Mouse (Mus musculus): ENCODE measurements around the gene Fbxw21. TPM values are rescaled to one million over a fixed set of nuclear protein-coding genes. Genes with fewer than 3 reads are reported as not detected.

Fbxw21 gene
- polyA plus RNA-seq, 1 experiment from 2014 or later, result not detected

DNA sequence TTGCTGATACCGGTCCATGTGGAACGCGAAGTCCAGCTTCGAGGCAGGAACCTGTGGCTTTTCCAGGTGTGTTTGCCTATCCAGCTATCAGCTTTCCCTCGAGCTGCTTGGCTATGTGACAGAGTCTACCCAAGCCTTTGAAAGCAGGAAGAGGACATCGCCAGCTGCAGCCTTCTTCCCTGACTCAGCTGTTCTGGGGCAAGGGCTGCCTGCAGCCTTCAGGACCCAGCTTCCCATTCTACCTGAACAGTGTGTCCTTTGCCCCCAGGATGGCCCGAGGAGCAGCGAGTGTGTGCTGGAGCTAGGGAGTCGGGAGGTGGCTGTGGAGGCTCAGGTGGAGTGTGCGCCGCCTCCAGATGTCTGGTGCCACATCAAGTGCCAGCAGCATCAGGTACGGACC lies 56.2 kb downstream of the Fbxw21 start:
- Histone ChIP-seq H3K4me3 (no peak overlapping the region), H3K27ac (no peak overlapping the region), H3K4me1 (peaks cover 28% of the 10 kb centered on the region), H3K36me3 (peaks cover 100% of the 10 kb centered on the region), H3K9me3 (replicated peaks) (no peaks in the 10 kb centered on the region), H3K27me3 (ENCODE audit: low read depth, poor library complexity, severe bottlenecking) (0 out of 2 replicates have a peak, but pooled peaks cover 5% of the 10 kb centered on the region)
- DNase-seq (ENCODE audit: low spot score), result no peak
- WGBS, result 93% methylated on average over 12 of the region's 12 CpGs

DNA sequence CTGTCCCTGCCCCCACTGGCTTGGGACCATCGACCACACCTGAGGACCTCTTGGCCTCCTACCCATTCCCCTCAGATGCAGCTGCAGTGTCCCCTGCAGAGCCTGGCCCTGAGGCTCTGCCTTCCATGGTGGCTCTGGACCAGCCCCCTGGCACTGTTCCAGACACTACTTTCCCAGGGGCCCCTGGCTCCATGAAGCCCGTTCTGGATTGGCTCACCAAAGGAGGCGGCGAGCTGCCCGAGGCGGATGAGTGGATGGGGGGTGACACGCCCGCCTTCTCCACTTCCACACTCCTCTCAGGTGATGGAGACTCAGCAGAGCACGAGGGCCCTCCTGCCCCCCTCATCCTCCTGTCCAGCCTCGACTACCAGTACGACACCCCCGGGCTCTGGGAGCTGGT lies 56.8 kb downstream of the Fbxw21 start:
- 83% methylated on average over 12 of the region's 12 CpGs for WGBS
- H3K36me3 ChIP-seq, result peaks cover 100% of the 10 kb centered on the region
- H3K27me3 ChIP-seq (ENCODE audit: low read depth, poor library complexity, severe bottlenecking), result 0 out of 2 replicates have a peak, but pooled peaks cover 5% of the 10 kb centered on the region
- H3K27ac ChIP-seq, result no peak overlapping the region
- DNase-seq (ENCODE audit: low spot score), result no peak
- peaks cover 28% of the 10 kb centered on the region for H3K4me1 ChIP-seq
- H3K4me3 ChIP-seq, result no peak overlapping the region
- no peaks in the 10 kb centered on the region for H3K9me3 ChIP-seq (replicated peaks)

DNA sequence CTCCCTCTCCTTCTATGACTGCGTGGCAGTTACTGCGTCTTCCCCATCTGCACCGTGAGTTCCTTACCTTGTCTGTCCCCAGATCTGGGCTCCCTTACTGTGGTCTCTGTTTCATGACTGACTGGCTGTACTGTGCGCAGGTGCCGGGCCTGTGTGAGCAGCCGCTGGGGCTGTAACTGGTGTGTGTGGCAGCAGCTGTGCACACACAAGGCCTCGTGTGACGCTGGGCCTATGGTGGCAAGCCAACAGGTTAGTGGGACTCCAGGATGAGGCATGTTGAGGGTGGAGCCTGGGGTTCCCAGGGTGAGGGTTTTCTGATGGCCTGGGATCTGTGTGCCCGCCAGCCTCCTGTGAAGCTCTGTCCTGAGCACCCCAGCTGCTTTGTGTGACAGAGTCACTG lies 57.8 kb downstream of the Fbxw21 start:
- WGBS, result 94% methylated on average over 9 of the region's 9 CpGs
- Histone ChIP-seq H3K36me3 (peaks cover 100% of the 10 kb centered on the region), H3K4me3 (no peak overlapping the region), H3K27me3 (ENCODE audit: low read depth, poor library complexity, severe bottlenecking) (no peaks in the 10 kb centered on the region), H3K27ac (no peak overlapping the region), H3K9me3 (replicated peaks) (no peaks in the 10 kb centered on the region), H3K4me1 (peaks cover 30% of the 10 kb centered on the region)
- DNase-seq (ENCODE audit: low spot score), result no peak

DNA sequence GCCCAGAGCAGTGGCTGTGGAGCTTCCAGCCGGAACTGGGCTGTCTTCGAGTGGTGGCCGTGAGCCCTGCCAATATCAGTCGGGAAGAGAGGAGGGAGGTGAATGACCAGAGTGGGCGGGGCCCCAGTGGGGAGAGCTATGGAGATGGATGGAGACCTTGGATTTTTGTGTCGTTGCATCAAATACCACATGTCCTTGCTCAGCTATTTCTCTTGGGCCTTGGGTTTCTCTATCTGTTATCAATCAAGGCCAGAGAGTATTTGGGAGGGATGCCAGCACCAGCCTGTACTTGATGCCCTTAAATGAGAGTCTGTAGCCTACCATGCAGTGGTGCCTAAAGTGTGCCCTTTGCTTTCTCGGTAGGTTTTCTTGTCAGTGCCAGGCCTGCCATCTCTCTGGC lies 58.6 kb downstream of the Fbxw21 start:
- Histone ChIP-seq H3K4me1 (peaks cover 39% of the 10 kb centered on the region), H3K36me3 (peaks cover 98% of the 10 kb centered on the region), H3K27ac (no peak overlapping the region), H3K27me3 (ENCODE audit: low read depth, poor library complexity, severe bottlenecking) (no peaks in the 10 kb centered on the region), H3K9me3 (replicated peaks) (no peaks in the 10 kb centered on the region), H3K4me3 (no peak overlapping the region)
- DNase-seq (ENCODE audit: low spot score), result no peak
- WGBS, result 85% methylated on average over 7 of the region's 7 CpGs

DNA sequence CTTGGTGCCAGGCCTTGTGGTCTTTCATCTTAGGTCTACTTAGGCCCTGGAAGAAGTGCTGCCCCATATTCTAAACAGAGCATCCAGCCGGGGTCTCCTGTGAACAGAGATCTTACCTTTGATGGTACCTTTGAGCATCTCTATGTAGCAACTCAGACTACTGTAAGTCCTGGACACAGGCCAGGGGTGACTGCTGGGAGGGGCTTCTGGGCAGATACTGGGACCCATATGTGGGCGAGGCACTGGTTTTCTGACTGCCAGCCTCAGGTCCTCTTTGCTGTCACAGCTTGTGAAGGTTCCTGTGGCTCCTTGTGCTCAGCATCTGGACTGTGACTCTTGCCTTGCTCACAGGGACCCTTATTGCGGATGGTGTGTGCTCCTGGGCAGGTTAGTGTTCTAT lies 59.3 kb downstream of the Fbxw21 start:
- peaks cover 93% of the 10 kb centered on the region for H3K36me3 ChIP-seq
- no peak overlapping the region for H3K27ac ChIP-seq
- H3K4me3 ChIP-seq, result no peak overlapping the region
- 94% methylated on average over 3 of the region's 3 CpGs for WGBS
- H3K27me3 ChIP-seq (ENCODE audit: low read depth, poor library complexity, severe bottlenecking), result no peaks in the 10 kb centered on the region
- no peak for DNase-seq (ENCODE audit: low spot score)
- no peaks in the 10 kb centered on the region for H3K9me3 ChIP-seq (replicated peaks)
- peaks cover 41% of the 10 kb centered on the region for H3K4me1 ChIP-seq

DNA sequence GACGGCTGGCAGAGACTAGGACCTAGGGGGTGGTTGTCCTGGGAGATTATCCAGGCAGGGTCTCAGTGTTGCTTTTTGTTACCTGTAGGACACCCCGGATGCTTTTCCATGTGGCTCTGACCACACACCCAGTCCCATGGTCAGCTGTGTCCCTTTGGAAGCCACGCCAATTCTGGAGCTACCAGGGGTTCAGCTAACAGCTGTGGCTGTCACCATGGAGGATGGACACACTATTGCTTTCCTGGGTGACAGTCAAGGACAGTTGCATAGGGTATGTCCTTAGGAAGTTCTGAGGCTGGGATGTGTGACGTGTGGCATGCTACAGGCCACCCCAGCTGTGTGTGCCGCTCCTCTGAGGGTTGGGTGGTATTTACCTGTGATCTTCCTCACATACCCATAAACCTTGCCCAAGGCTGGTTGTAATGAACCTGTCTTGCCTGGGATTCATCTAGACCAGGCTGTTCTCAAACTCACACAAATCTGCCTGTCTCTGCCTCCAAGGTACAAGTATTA lies 59.9 kb downstream of the Fbxw21 start:
- H3K4me3 ChIP-seq, result no peak overlapping the region
- H3K36me3 ChIP-seq, result peaks cover 87% of the 10 kb centered on the region
- H3K4me1 ChIP-seq, result peaks cover 41% of the 10 kb centered on the region
- no peak overlapping the region for H3K27ac ChIP-seq
- no peaks in the 10 kb centered on the region for H3K9me3 ChIP-seq (replicated peaks)
- no peak for DNase-seq (ENCODE audit: low spot score)
- WGBS, result 97% methylated on average over 5 of the region's 5 CpGs
- no peaks in the 10 kb centered on the region for H3K27me3 ChIP-seq (ENCODE audit: low read depth, poor library complexity, severe bottlenecking)

DNA sequence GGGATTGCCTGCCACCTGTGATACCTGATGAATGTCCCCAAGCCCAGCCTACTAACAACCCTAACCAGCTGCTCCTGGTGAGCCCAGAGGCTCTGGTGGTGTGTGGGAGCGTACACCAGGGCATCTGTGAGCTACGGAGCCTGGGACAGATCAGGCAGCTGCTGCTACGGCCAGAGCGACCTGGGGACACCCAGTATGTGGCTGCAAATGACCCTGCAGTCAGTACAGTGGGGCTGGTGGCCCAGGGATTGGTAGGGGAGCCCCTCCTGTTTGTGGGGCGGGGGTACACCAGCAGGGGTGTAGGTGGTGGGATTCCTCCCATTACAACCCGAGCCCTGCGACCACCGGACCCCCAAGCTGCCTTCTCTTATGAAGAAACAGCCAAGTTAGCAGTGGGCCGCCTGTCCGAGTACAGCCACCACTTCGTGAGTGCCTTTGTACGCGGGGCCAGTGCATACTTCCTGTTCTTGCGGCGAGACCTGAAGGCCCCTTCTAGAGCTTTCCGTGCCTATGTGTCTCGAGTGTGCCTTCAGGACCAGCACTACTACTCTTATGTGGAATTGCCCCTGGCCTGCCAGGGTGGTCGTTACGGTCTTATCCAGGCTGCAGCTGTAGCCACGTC lies 61.4 kb downstream of the Fbxw21 start:
- 89% methylated on average over 20 of the region's 20 CpGs for WGBS
- Histone ChIP-seq H3K9me3 (replicated peaks) (no peaks in the 10 kb centered on the region), H3K4me3 (no peak overlapping the region), H3K36me3 (peaks cover 71% of the 10 kb centered on the region), H3K27me3 (ENCODE audit: low read depth, poor library complexity, severe bottlenecking) (no peaks in the 10 kb centered on the region), H3K27ac (no peak overlapping the region), H3K4me1 (peaks cover 43% of the 10 kb centered on the region)
- no peak for DNase-seq (ENCODE audit: low spot score)

DNA sequence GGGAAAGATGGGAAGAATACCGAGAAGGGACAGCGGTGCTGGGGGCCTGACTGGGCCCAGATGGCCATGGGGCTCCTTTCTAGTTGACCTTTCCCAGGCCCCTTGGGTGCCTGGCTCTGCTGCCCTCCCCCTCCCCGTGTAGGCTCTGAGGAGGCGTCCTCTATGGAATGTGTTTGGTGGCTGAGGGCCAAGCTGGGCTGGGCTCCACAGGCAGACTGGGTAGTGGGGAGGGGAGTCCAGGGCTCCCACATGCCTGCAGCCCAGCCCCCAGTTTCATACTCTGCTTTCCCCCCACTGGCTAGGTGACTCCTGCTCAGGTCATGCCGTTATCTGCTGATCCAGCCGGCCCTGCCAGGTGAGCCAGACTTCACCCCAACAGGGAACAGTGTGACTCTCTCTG lies 62.9 kb downstream of the Fbxw21 start:
- H3K9me3 ChIP-seq (replicated peaks), result no peaks in the 10 kb centered on the region
- no peak overlapping the region for H3K4me3 ChIP-seq
- H3K27ac ChIP-seq, result peak overlapping the region; percentile 16; the same call in 1 of the 2 replicates
- no peak for DNase-seq (ENCODE audit: low spot score)
- 74% methylated on average over 6 of the region's 6 CpGs for WGBS
- H3K27me3 ChIP-seq (ENCODE audit: low read depth, poor library complexity, severe bottlenecking), result no peaks in the 10 kb centered on the region
- peaks cover 57% of the 10 kb centered on the region for H3K36me3 ChIP-seq
- peaks cover 45% of the 10 kb centered on the region for H3K4me1 ChIP-seq

DNA sequence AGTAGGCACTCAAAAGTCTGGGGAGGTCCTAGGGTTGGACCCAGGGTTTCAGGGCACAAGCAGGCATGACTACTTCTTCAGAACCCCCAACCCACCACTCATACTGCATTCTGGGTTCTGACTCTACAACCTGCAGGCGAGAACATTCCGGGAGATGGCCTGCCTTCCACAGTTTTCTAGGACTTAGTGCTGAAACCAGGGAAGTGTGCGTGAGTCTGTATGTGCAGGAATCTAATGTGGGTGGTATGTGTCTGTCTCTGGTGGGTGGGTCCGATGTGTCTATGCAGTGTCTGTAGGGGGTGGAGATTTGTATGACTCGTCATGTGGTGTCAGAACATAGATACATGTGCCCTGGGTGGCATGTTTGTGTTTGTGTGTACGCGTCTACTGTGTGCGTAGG lies 63.5 kb downstream of the Fbxw21 start:
- H3K4me3 ChIP-seq, result no peak overlapping the region
- H3K4me1 ChIP-seq, result peaks cover 48% of the 10 kb centered on the region
- no peak for DNase-seq (ENCODE audit: low spot score)

DNA sequence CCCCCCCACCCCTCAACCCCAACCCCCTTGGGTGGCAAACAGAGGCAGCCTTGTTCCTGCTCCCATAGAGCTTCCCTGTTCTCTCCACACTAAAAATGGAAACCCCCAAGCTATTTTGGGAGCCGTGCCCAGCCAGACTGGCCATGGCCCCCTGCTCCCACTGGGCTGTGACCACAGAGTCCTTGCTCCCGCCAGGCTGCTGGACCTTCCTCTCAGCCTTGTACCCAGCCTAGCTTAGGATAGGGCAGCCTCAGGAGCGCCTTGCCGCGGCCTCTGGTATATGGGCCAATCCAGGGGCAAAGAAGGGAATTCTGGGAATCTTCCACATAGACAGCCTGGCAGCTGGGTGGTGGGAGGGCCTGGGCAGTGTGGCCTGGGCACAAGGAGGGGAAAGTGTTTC lies 64.0 kb downstream of the Fbxw21 start:
- Histone ChIP-seq H3K36me3 (peaks cover 48% of the 10 kb centered on the region), H3K9me3 (replicated peaks) (no peaks in the 10 kb centered on the region), H3K27ac (peak overlapping the region; percentile 100), H3K4me3 (peak overlapping the region; percentile 81; the same call in 1 of the 2 replicates), H3K4me1 (peaks cover 53% of the 10 kb centered on the region), H3K27me3 (ENCODE audit: low read depth, poor library complexity, severe bottlenecking) (no peaks in the 10 kb centered on the region)
- DNase-seq (ENCODE audit: low spot score), result no peak
- 82% methylated on average over 5 of the region's 5 CpGs for WGBS

More for the DNA sequence above, 63.5 kb downstream of the Fbxw21 start:
- Histone ChIP-seq H3K27me3 (ENCODE audit: low read depth, poor library complexity, severe bottlenecking) (no peaks in the 10 kb centered on the region), H3K36me3 (peaks cover 51% of the 10 kb centered on the region), H3K9me3 (replicated peaks) (no peaks in the 10 kb centered on the region), H3K27ac (peak overlapping the region; percentile 100; the same call in 1 of the 2 replicates)
- WGBS, result 93% methylated on average over 8 of the region's 8 CpGs

DNA sequence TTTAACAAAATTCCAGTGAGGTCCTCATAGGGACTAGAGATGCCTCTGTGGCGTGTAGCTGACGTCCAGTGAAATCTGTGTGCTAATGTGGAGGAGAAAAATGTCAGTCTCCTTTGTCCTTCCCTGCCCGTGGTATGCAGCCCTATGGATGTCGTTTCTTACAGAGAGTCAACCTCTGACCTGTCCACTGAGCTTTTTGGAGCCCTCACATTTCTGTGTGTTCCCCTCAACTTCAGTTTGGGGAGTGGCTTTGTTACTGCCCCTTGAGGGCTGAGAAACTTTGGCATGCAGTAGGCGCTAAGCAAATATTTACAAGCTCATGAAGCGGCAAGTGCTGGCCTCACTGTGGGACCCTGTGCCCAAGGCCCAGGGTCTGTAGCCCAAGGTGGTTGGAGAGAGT lies 64.5 kb downstream of the Fbxw21 start:
- Histone ChIP-seq H3K27ac (peak overlapping the region; percentile 100), H3K36me3 (peaks cover 46% of the 10 kb centered on the region), H3K4me3 (peak overlapping the region; percentile 81), H3K9me3 (replicated peaks) (no peaks in the 10 kb centered on the region), H3K27me3 (ENCODE audit: low read depth, poor library complexity, severe bottlenecking) (no peaks in the 10 kb centered on the region), H3K4me1 (peaks cover 58% of the 10 kb centered on the region)
- 63% methylated on average over 6 of the region's 6 CpGs for whole genome bisulfite sequencing
- DNase-seq (ENCODE audit: low spot score), result no peak

DNA sequence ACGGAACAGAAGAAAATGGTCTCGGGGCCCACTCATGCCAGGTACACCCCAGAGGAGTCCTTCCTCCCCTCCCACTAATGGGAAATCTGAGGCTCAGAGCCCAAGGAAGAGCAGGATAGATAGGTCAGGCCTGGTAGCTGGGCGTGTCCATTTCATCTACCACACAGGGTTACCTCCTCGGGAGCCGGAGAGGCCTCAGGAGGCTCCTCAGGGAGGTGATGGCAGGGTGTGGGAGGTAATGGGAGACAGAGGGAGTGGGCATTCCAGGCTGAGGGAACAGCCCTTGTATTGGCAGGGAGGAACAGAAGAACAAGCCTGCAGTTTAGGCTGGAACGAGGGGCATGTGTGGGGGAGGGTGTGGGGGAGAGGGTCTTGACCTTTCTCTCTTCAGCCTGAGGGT lies 65.0 kb downstream of the Fbxw21 start:
- Histone ChIP-seq H3K4me1 (peaks cover 58% of the 10 kb centered on the region), H3K27ac (peak overlapping the region; percentile 100), H3K27me3 (ENCODE audit: low read depth, poor library complexity, severe bottlenecking) (no peaks in the 10 kb centered on the region), H3K36me3 (peaks cover 45% of the 10 kb centered on the region), H3K9me3 (replicated peaks) (no peaks in the 10 kb centered on the region), H3K4me3 (peak overlapping the region; percentile 81)
- 44% methylated on average over 6 of the region's 6 CpGs for WGBS
- DNase-seq (ENCODE audit: low spot score), result no peak

DNA sequence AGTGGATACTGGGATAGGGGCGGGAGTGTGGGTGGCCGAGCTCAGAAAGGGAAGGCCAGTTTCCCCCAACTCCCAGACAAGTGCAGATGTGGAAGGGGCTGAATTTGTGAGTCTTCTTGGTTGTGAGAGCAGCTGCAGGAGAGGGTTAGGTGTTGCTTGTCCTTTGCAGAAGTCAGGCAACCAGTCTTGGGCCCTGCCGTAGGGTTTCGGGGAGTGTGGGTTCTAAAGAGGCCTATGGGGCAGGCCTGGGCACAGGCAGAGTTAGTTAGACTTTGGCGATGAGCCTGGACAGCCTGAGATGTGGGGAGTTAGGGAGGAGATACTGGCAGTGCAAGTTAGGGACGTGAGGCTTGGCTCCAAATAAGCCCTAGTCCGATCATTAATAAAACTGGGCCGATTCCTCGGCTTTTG lies 65.6 kb downstream of the Fbxw21 start:
- DNase-seq (ENCODE audit: low spot score), result peak; percentile 57
- H3K4me1 ChIP-seq, result peaks cover 58% of the 10 kb centered on the region
- H3K4me3 ChIP-seq, result peak overlapping the region; percentile 81
- H3K9me3 ChIP-seq (replicated peaks), result no peaks in the 10 kb centered on the region
- peak overlapping the region; percentile 100 for H3K27ac ChIP-seq
- peaks cover 45% of the 10 kb centered on the region for H3K36me3 ChIP-seq
- WGBS, result 33% methylated on average over 9 of the region's 9 CpGs
- H3K27me3 ChIP-seq (ENCODE audit: low read depth, poor library complexity, severe bottlenecking), result no peaks in the 10 kb centered on the region
